8 mouse cellular contexts compared by ENCODE assay signal in genomic region chr2:152753944-152754711, GRCm38 (mm10). TPM values are rescaled to one million over a fixed set of nuclear protein-coding genes. Genes with fewer than 3 reads are reported as not detected.
A peak's percentile ranks its signal among the peaks of the same experiment; 100 is the strongest.
DNase-seq lines count a peak whose midpoint lies in the region; ATAC-seq and TF ChIP-seq lines count a peak whose summit lies in the region.

TSS of gene Cox4i2 (plus strand) at chr2:152754173.

- peak; percentile 23; the same call in 1 of the 2 replicates for ATAC-seq in forebrain, embryonic 14.5 days
- no peak for ATAC-seq in hindbrain, embryonic 15.5 days (ENCODE audit: low FRiP score, low read depth)
- peak; percentile 47 for ATAC-seq in lung, postnatal 0 days
- peak; percentile 38; the same call in 1 of the 2 replicates for ATAC-seq in stomach, embryonic 16.5 days (ENCODE audit: insufficient read depth, low FRiP score)

- H3K9ac ChIP-seq in forebrain, embryonic 14.5 days (ENCODE audit: low read length) = peak within 1 kb of the TSS; percentile 45
- H3K9ac ChIP-seq in hindbrain, embryonic 15.5 days = peak within 1 kb of the TSS; percentile 16; the same call in 1 of the 2 replicates
- no peak within 1 kb of the TSS; the same call in 1 of the 2 replicates for H3K9ac ChIP-seq in lung, postnatal 0 days (replicated peaks; ENCODE audit: low read depth)
- H3K9ac ChIP-seq in stomach, embryonic 16.5 days (ENCODE audit: low read length) = peak within 1 kb of the TSS; percentile 62

- H3K9me3 ChIP-seq in forebrain, embryonic 14.5 days (replicated peaks; ENCODE audit: control insufficient read depth, low read length) = no peaks in the 10 kb centered on the region
- H3K9me3 ChIP-seq in hindbrain, embryonic 15.5 days = no peaks in the 10 kb centered on the region
- H3K9me3 ChIP-seq in lung, postnatal 0 days (ENCODE audit: low read length) = no peaks in the 10 kb centered on the region
- H3K9me3 ChIP-seq in stomach, embryonic 16.5 days (replicated peaks; ENCODE audit: control insufficient read depth, low read length) = no peaks in the 10 kb centered on the region

- no peaks in the 10 kb centered on the region for H3K27me3 ChIP-seq in forebrain, embryonic 14.5 days (replicated peaks; ENCODE audit: control insufficient read depth, insufficient read depth, low read length)
- 0 out of 2 replicates have a peak, but pooled peaks cover 5% of the 10 kb centered on the region for H3K27me3 ChIP-seq in hindbrain, embryonic 15.5 days
- H3K27me3 ChIP-seq in lung, postnatal 0 days (replicated peaks; ENCODE audit: insufficient read depth, low read length) = no peaks in the 10 kb centered on the region
- no peaks in the 10 kb centered on the region for H3K27me3 ChIP-seq in stomach, embryonic 16.5 days (ENCODE audit: control insufficient read depth, insufficient read depth, low read length)

- WGBS in forebrain, embryonic 14.5 days = 3% methylated on average over 30 of the region's 30 CpGs
- 3% methylated on average over 30 of the region's 30 CpGs for WGBS in hindbrain, embryonic 15.5 days
- WGBS in lung, postnatal 0 days = 8% methylated on average over 30 of the region's 30 CpGs
- WGBS in stomach, embryonic 16.5 days = 7% methylated on average over 30 of the region's 30 CpGs

- no peak within 1 kb of the TSS for H3K27ac ChIP-seq in brown adipose tissue, adult 24 weeks (replicated peaks; ENCODE audit: low read depth, low read length)
- no peak within 1 kb of the TSS for H3K27ac ChIP-seq in forebrain, embryonic 14.5 days (ENCODE audit: low read depth, low read length)
- H3K27ac ChIP-seq in hindbrain, embryonic 15.5 days (replicated peaks) = no peak within 1 kb of the TSS
- H3K27ac ChIP-seq in lung, postnatal 0 days (ENCODE audit: low read length) = no peak within 1 kb of the TSS
- no peak within 1 kb of the TSS for H3K27ac ChIP-seq in stomach, embryonic 16.5 days (ENCODE audit: low read length)

- H3K4me2 ChIP-seq in forebrain, embryonic 14.5 days (ENCODE audit: low read length) = peak within 1 kb of the TSS; percentile 43
- peak within 1 kb of the TSS; percentile 52 for H3K4me2 ChIP-seq in hindbrain, embryonic 15.5 days
- H3K4me2 ChIP-seq in lung, postnatal 0 days (replicated peaks; ENCODE audit: low read depth, low read length) = peak within 1 kb of the TSS; percentile 47
- peak within 1 kb of the TSS; percentile 57 for H3K4me2 ChIP-seq in stomach, embryonic 16.5 days (ENCODE audit: low read depth, low read length)

- no peak for TF ChIP-seq CTCF in lung, postnatal 0 days (IDR thresholded peaks at IDR 0.05)

- no peak for DNase-seq in forebrain, embryonic 14.5 days (ENCODE audit: low spot score)
- DNase-seq in lung, postnatal 0 days (ENCODE audit: low spot score) = no peak
- no peak for DNase-seq in testis, postnatal 14 days (ENCODE audit: low spot score)
- no peak for DNase-seq in spleen, adult 12 weeks (ENCODE audit: low spot score)
- DNase-seq in layer of hippocampus, adult 11-12 months (ENCODE audit: low spot score) = no peak

- H3K4me1 ChIP-seq in brown adipose tissue, adult 24 weeks (ENCODE audit: control insufficient read depth, insufficient read depth, insufficient read length, low read length) = 0 out of 2 replicates have a peak, but pooled peaks cover 2% of the 10 kb centered on the region
- peaks cover 8% of the 10 kb centered on the region for H3K4me1 ChIP-seq in forebrain, embryonic 14.5 days (ENCODE audit: control insufficient read depth, insufficient read depth, low read length)
- peaks cover 21% of the 10 kb centered on the region for H3K4me1 ChIP-seq in hindbrain, embryonic 15.5 days (replicated peaks)
- peaks cover 8% of the 10 kb centered on the region; the same call in 1 of the 2 replicates for H3K4me1 ChIP-seq in lung, postnatal 0 days (ENCODE audit: insufficient read depth, low read depth, low read length)
- peaks cover 9% of the 10 kb centered on the region for H3K4me1 ChIP-seq in stomach, embryonic 16.5 days (ENCODE audit: control insufficient read depth, insufficient read depth, low read length)

- no peaks in the 10 kb centered on the region for H3K36me3 ChIP-seq in forebrain, embryonic 14.5 days (ENCODE audit: control insufficient read depth, insufficient read depth, low read length)
- H3K36me3 ChIP-seq in hindbrain, embryonic 15.5 days = no peaks in the 10 kb centered on the region
- no peaks in the 10 kb centered on the region for H3K36me3 ChIP-seq in lung, postnatal 0 days (ENCODE audit: insufficient read depth, low read length)
- no peaks in the 10 kb centered on the region for H3K36me3 ChIP-seq in stomach, embryonic 16.5 days (ENCODE audit: control insufficient read depth, insufficient read depth, low read length)

- peak within 1 kb of the TSS; percentile 33 for H3K4me3 ChIP-seq in brown adipose tissue, adult 24 weeks (ENCODE audit: insufficient read depth, low read depth, low read length)
- peak within 1 kb of the TSS; percentile 6; the same call in 1 of the 2 replicates for H3K4me3 ChIP-seq in forebrain, embryonic 14.5 days (ENCODE audit: low read depth, low read length)
- H3K4me3 ChIP-seq in hindbrain, embryonic 15.5 days = peak within 1 kb of the TSS; percentile 11; the same call in 1 of the 2 replicates
- H3K4me3 ChIP-seq in lung, postnatal 0 days (ENCODE audit: low read depth, low read length) = peak within 1 kb of the TSS; percentile 14
- peak within 1 kb of the TSS; percentile 37 for H3K4me3 ChIP-seq in stomach, embryonic 16.5 days (replicated peaks; ENCODE audit: low read length)

- no peak for TF ChIP-seq EP300 in lung, postnatal 0 days (IDR thresholded peaks at IDR 0.05)

RNA-seq across cellular contexts. Expression of gene Cox4i2, which starts in this region (rescaled TPM):
- 6.3 and 8.7 TPM in 2 replicates for polyA plus RNA-seq in brown adipose tissue, adult 24 weeks (2012; ENCODE audit: insufficient read depth, insufficient read length, missing spikeins)
- polyA plus RNA-seq in forebrain, embryonic 14.5 days (2014; fragmentation: Nextera tagmentation; extraction: Ambion mirVana) = 4.5 and 5.9 TPM in 2 replicates
- polyA plus RNA-seq in hindbrain, embryonic 15.5 days (2015; fragmentation: Nextera tagmentation; extraction: Ambion mirVana) = 6.3 TPM in 2 replicates
- polyA plus RNA-seq in lung, postnatal 0 days (2015; fragmentation: Nextera tagmentation; extraction: Ambion mirVana) = 204 and 228 TPM in 2 replicates
- polyA plus RNA-seq in stomach, embryonic 16.5 days (2015; fragmentation: Nextera tagmentation; extraction: Ambion mirVana) = 21.3 and 23.9 TPM in 2 replicates
